Mouse (Mus musculus) midbrain, embryonic 13.5 days (tissue): Measurements from ENCODE around the gene Gpd2. TPM values are rescaled to one million over a fixed set of nuclear protein-coding genes. Genes with fewer than 3 reads are reported as not detected.

ENCODE experiments used
- ATAC-seq: fragments of 200-750 bp; cut with Nextera tagmentation; 2 replicates; pipeline ENCODE4 v1.8.0; 2017; ENCODE audit warnings: mild to moderate bottlenecking, moderate TSS enrichment, moderate library complexity
- H3K27ac ChIP-seq: fragments of 300-500 bp; sonication (generic); 2 replicates; pipeline ENCODE4 v1.5.1; 2015; ENCODE audit warnings: inconsistent platforms, mild to moderate bottlenecking, moderate library complexity
- H3K27me3 ChIP-seq: fragments of 300-500 bp; sonication (generic); 2 replicates; pipeline ENCODE4 v1.6.1; 2015; ENCODE audit warnings: mild to moderate bottlenecking, inconsistent platforms
- H3K36me3 ChIP-seq: fragments of 300-500 bp; sonication (generic); 2 replicates; pipeline ENCODE4 v1.6.1; 2015; ENCODE audit warnings: mild to moderate bottlenecking, inconsistent platforms
- H3K4me1 ChIP-seq: fragments of 300-500 bp; sonication (generic); replicated peaks from 2 replicates; pipeline ENCODE4 v1.6.1; 2015; ENCODE audit warnings: inconsistent platforms
- H3K4me2 ChIP-seq: fragments of 300-500 bp; sonication (generic); replicated peaks from 2 replicates; pipeline ENCODE4 v1.6.1; 2015; ENCODE audit warnings: moderate library complexity, mild to moderate bottlenecking, inconsistent platforms
- H3K4me3 ChIP-seq: fragments of 300-500 bp; sonication (generic); replicated peaks from 2 replicates; pipeline ENCODE4 v1.5.1; 2015; ENCODE audit warnings: mild to moderate bottlenecking, inconsistent platforms
- H3K9ac ChIP-seq: fragments of 300-500 bp; sonication (generic); replicated peaks from 2 replicates; pipeline ENCODE4 v1.6.1; 2015; ENCODE audit warnings: mild to moderate bottlenecking, inconsistent platforms
- H3K9me3 ChIP-seq: fragments of 300-500 bp; sonication (generic); 2 replicates; pipeline ENCODE4 v1.6.1; 2016; ENCODE audit warnings: mild to moderate bottlenecking, inconsistent platforms
- WGBS: fragments of 180-500 bp; shearing (Covaris S2); methylation state at CpG from one replicate; pipeline ENCODE4 v1.1.7; 2015; 5-methylcytosine and 5-hydroxymethylcytosine counted together
- polyA plus RNA-seq: library from polyadenylated mRNA; unstranded; fragments of >200 nt; fragmentation: Nextera tagmentation; extraction: Ambion mirVana; gene quantifications from 2 replicates; pipeline ENCODE4 v1.2.1, GENCODE M21; 2015

The Gpd2 gene
- polyA plus RNA-seq, 1 experiment from 2014 or later, result 12.0 TPM

- Histone ChIP-seq H3K9me3 (no peaks in the 10 kb centered on the region), H3K4me3 (no peak overlapping the region), H3K9ac (no peak overlapping the region), H3K4me2 (no peak overlapping the region), H3K27ac (no peak overlapping the region), H3K36me3 (no peaks in the 10 kb centered on the region), H3K27me3 (peaks cover 8% of the 10 kb centered on the region; the same call in 1 of the 2 replicates), H3K4me1 (peaks cover 5% of the 10 kb centered on the region)
- WGBS, result 72% methylated on average over 10 of the region's 10 CpGs
- ATAC-seq, result no peak
These were observed 15.3 kb downstream of the Gpd2 start for GRCm38 (mm10) chr2:57252542-57253301.

GRCm38 (mm10) chr2:57254267-57254666 is 16.8 kb downstream of the Gpd2 start:
- no peak for ATAC-seq
- 93% methylated on average over 4 of the region's 4 CpGs for WGBS
- Histone ChIP-seq H3K27me3 (peaks cover 16% of the 10 kb centered on the region; the same call in 1 of the 2 replicates), H3K27ac (no peak overlapping the region), H3K4me3 (no peak overlapping the region), H3K4me1 (peaks cover 5% of the 10 kb centered on the region), H3K4me2 (no peak overlapping the region), H3K36me3 (no peaks in the 10 kb centered on the region), H3K9ac (no peak overlapping the region), H3K9me3 (no peaks in the 10 kb centered on the region)

GRCm38 (mm10) chr2:57255153-57255670 is 17.8 kb downstream of the Gpd2 start:
- Histone ChIP-seq H3K9ac (no peak overlapping the region), H3K4me3 (no peak overlapping the region), H3K4me1 (peaks cover 5% of the 10 kb centered on the region), H3K4me2 (no peak overlapping the region), H3K27me3 (peaks cover 16% of the 10 kb centered on the region; the same call in 1 of the 2 replicates), H3K36me3 (no peaks in the 10 kb centered on the region), H3K9me3 (no peaks in the 10 kb centered on the region), H3K27ac (no peak overlapping the region)
- WGBS, result 69% methylated on average over 11 of the region's 11 CpGs
- no peak for ATAC-seq

GRCm38 (mm10) chr2:57255836-57256235 is 18.4 kb downstream of the Gpd2 start:
- no peak overlapping the region for H3K9ac ChIP-seq
- H3K4me2 ChIP-seq, result no peak overlapping the region
- H3K4me1 ChIP-seq, result peaks cover 5% of the 10 kb centered on the region
- ATAC-seq, result no peak
- WGBS, result 39% methylated on average over 3 of the region's 3 CpGs
- no peak overlapping the region for H3K27ac ChIP-seq
- H3K36me3 ChIP-seq, result no peaks in the 10 kb centered on the region
- no peak overlapping the region for H3K4me3 ChIP-seq
- H3K27me3 ChIP-seq, result peaks cover 16% of the 10 kb centered on the region; the same call in 1 of the 2 replicates
- no peaks in the 10 kb centered on the region for H3K9me3 ChIP-seq

- WGBS, result 5% methylated on average over 6 of the region's 6 CpGs
- peaks cover 22% of the 10 kb centered on the region for H3K27me3 ChIP-seq
- no peak; the same call in 1 of the 2 replicates for ATAC-seq
- peaks cover 5% of the 10 kb centered on the region for H3K4me1 ChIP-seq
- H3K4me3 ChIP-seq, result no peak overlapping the region
- no peak overlapping the region for H3K9ac ChIP-seq
- no peaks in the 10 kb centered on the region for H3K36me3 ChIP-seq
- H3K9me3 ChIP-seq, result no peaks in the 10 kb centered on the region
- H3K4me2 ChIP-seq, result no peak overlapping the region
- no peak overlapping the region for H3K27ac ChIP-seq
These were observed 19.0 kb downstream of the Gpd2 start for GRCm38 (mm10) chr2:57256459-57256858.

- no peak overlapping the region for H3K4me3 ChIP-seq
- ATAC-seq, result no peak
- H3K4me1 ChIP-seq, result peaks cover 2% of the 10 kb centered on the region
- H3K4me2 ChIP-seq, result no peak overlapping the region
- H3K36me3 ChIP-seq, result no peaks in the 10 kb centered on the region
- no peak overlapping the region for H3K9ac ChIP-seq
- H3K27me3 ChIP-seq, result peaks cover 48% of the 10 kb centered on the region
- H3K9me3 ChIP-seq, result no peaks in the 10 kb centered on the region
- WGBS, result 90% methylated on average over 8 of the region's 8 CpGs
- H3K27ac ChIP-seq, result no peak overlapping the region
These were observed 24.0 kb downstream of the Gpd2 start for GRCm38 (mm10) chr2:57261286-57262077.

GRCm38 (mm10) chr2:57263431-57263830 is 26.0 kb downstream of the Gpd2 start:
- Histone ChIP-seq H3K27me3 (peaks cover 48% of the 10 kb centered on the region), H3K4me2 (no peak overlapping the region), H3K4me1 (peaks cover 5% of the 10 kb centered on the region; the same call in 1 of the 2 replicates), H3K4me3 (no peak overlapping the region), H3K9me3 (no peaks in the 10 kb centered on the region), H3K27ac (no peak overlapping the region), H3K36me3 (no peaks in the 10 kb centered on the region), H3K9ac (no peak overlapping the region)
- ATAC-seq, result no peak
- 91% methylated on average over 1 of the region's 1 CpGs for WGBS

GRCm38 (mm10) chr2:57264912-57265311 is 27.5 kb downstream of the Gpd2 start:
- H3K27me3 ChIP-seq, result peaks cover 56% of the 10 kb centered on the region
- H3K36me3 ChIP-seq, result no peaks in the 10 kb centered on the region
- H3K4me2 ChIP-seq, result no peak overlapping the region
- H3K4me3 ChIP-seq, result no peak overlapping the region
- no peak overlapping the region for H3K27ac ChIP-seq
- WGBS, result 88% methylated on average over 7 of the region's 7 CpGs
- no peaks in the 10 kb centered on the region for H3K9me3 ChIP-seq
- no peak for ATAC-seq
- no peak overlapping the region for H3K9ac ChIP-seq
- peaks cover 5% of the 10 kb centered on the region; the same call in 1 of the 2 replicates for H3K4me1 ChIP-seq

GRCm38 (mm10) chr2:57266679-57267393 is 29.4 kb downstream of the Gpd2 start:
- peaks cover 5% of the 10 kb centered on the region; the same call in 1 of the 2 replicates for H3K4me1 ChIP-seq
- H3K9ac ChIP-seq, result no peak overlapping the region
- WGBS, result 18% methylated on average over 4 of the region's 4 CpGs
- no peak overlapping the region for H3K27ac ChIP-seq
- H3K36me3 ChIP-seq, result no peaks in the 10 kb centered on the region
- no peak overlapping the region for H3K4me3 ChIP-seq
- H3K4me2 ChIP-seq, result no peak overlapping the region
- peak; percentile 87 for ATAC-seq
- H3K9me3 ChIP-seq, result no peaks in the 10 kb centered on the region
- peaks cover 55% of the 10 kb centered on the region for H3K27me3 ChIP-seq

- WGBS, result 4% methylated on average over 7 of the region's 7 CpGs
These were observed 29.9 kb downstream of the Gpd2 start for GRCm38 (mm10) chr2:57267394-57267716.

GRCm38 (mm10) chr2:57267896-57268295 is 30.5 kb downstream of the Gpd2 start:
- Histone ChIP-seq H3K9me3 (no peaks in the 10 kb centered on the region), H3K36me3 (no peaks in the 10 kb centered on the region), H3K27me3 (peaks cover 52% of the 10 kb centered on the region), H3K9ac (no peak overlapping the region), H3K27ac (no peak overlapping the region), H3K4me2 (no peak overlapping the region), H3K4me1 (peaks cover 5% of the 10 kb centered on the region; the same call in 1 of the 2 replicates), H3K4me3 (no peak overlapping the region)
- WGBS, result 16% methylated on average over 7 of the region's 7 CpGs
- no peak for ATAC-seq

More at GRCm38 (mm10) chr2:57267394-57267716, 29.9 kb downstream of the Gpd2 start:
- peaks cover 5% of the 10 kb centered on the region; the same call in 1 of the 2 replicates for H3K4me1 ChIP-seq
- no peak overlapping the region for H3K4me2 ChIP-seq
- H3K27me3 ChIP-seq, result peaks cover 56% of the 10 kb centered on the region
- ATAC-seq, result peak; percentile 71
- no peaks in the 10 kb centered on the region for H3K9me3 ChIP-seq
- H3K36me3 ChIP-seq, result no peaks in the 10 kb centered on the region
- no peak overlapping the region for H3K27ac ChIP-seq
- H3K9ac ChIP-seq, result no peak overlapping the region
- no peak overlapping the region for H3K4me3 ChIP-seq
